Mouse (Mus musculus): ENCODE data around the gene Krt20.

GRCm38 (mm10) chr11:99472405-99472804 is 34.5 kb upstream of the Krt20 start:
- no peak for TF ChIP-seq FLI1 (IDR thresholded peaks at IDR 0.05; ENCODE audit: low read length)
- TF ChIP-seq GATA1 (IDR thresholded peaks at IDR 0.05; ENCODE audit: borderline replicate concordance, low read length), result no peak

Measured in megakaryocyte, embryonic 14.5 days (primary cell).